Mouse (Mus musculus): ENCODE measurements around the gene Cd1d1.

DNA sequence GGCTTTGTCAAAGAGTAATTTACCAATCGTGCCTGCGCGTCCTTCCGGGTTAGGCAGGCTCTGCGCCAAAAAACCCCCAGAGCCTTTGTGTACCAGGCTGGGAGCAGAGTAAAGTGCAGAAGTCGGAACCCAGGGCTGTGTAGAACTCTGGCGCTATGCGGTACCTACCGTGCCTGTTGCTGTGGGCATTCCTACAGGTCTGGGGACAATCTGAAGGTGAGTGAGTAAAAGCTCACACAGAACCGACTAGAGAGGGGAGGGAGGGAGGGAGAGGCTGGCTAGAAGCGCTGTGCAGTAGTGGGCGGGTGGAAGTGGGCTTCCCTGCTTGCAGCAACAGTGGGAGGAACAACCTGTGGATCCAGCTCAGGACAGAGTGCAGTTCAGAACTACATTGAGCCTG is 12.8 kb downstream of the Cd1d1 start:
- no peak for TF ChIP-seq CTCF (IDR thresholded peaks at IDR 0.05; ENCODE audit: borderline replicate concordance, insufficient read depth, low read length)
- TF ChIP-seq POLR2A (IDR thresholded peaks at IDR 0.05; ENCODE audit: low read depth, low read length), result no peak
